ENCODE assay signal across 1 mouse cellular context in the genomic region with DNA sequence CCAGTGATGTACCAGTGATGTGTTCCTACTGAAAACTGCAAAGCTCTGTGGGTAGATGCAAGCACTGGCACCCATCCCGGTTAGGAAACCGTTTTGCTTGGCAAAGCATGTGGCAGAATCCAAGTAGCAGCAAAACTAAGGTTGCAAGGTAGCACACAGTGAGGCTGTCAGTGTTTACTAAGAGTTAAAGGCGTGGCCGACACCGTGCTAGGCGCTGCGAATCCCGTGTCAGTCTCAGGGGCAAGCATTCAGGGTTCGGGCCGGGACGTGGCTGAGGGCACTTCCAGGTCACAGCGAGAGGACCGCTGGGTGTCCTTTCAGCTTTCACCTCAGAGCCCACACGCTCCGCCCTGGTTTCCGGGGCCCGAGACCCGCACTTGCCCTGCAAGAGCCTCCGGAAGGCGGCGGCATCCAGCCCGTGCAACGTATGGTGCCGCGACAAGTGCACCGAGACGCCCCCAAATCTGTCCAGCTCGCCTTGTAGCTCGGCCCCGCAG.
TF ChIP-seq lines count a peak whose summit lies in the region.

No protein-coding gene starts in this region.

TF ChIP-seq in MEL, 35 proteins besides CTCF, POLR2A, EP300 and RAD21 (continued from another document):
- TF ChIP-seq SIN3A (IDR thresholded peaks at IDR 0.05; ENCODE audit: low read length) (peak; percentile 51; the same call in 1 of the 2 replicates), MXI1 (IDR thresholded peaks at IDR 0.05; ENCODE audit: low read depth, low read length) (peak; percentile 16; the same call in 1 of the 2 replicates), TBP (IDR thresholded peaks at IDR 0.05; ENCODE audit: low read depth, low read length) (no peak)
